Mouse (Mus musculus): ENCODE measurements at regions not wholly inside any gene's neighbourhood (a gene's known extent, or its start where the extent isn't known, plus 50 kb on each side); places are given as distances from the start of the nearest gene placed in this dataset.
A peak's percentile ranks its signal among the peaks of the same experiment; 100 is the strongest.
"Not testable (repeated sequence)": the region's sequence is repeated elsewhere in the genome, so short reads cannot be mapped to it uniquely, and the experiment has no call there.

DNA sequence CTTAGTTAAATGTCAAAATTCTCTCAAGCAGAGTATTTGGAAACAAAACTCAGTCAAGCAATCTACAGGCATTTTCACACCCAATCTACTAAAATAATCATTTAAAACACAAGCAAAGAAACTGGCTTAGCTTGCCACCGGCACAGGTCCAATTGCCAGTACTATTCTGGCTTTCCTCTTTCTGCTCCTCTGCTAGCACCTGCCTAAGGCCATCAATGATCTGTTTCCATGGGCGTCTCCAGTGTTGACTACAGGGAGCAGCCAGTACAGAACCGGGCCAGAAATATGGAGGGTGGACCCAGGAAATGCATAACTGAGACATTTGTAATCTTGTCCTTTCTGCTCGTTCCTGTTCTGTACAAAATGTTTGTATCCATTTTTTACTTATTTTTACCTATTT lies 96.4 kb upstream of the C6 start:
- no peak for DNase-seq

DNA sequence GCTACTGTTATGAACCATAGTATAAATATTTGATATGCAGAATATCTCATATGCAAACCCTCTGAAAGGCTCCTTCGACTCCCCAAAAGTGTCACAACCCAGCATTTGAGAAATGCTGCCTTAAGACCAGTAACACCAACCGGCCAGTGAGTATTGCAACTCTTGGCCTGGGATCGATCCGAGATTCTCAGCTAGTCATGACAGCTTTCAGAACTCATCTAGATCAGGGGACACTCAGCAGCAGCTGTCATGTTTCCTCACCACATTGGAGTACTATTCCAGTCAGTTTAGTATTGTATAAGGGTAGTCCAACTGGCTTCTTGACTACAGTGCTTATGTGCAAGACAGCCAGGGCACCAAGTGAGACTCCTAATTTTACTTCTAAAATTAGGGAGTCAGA lies 85.3 kb upstream of the C6 start:
- DNase-seq: no peak

DNA sequence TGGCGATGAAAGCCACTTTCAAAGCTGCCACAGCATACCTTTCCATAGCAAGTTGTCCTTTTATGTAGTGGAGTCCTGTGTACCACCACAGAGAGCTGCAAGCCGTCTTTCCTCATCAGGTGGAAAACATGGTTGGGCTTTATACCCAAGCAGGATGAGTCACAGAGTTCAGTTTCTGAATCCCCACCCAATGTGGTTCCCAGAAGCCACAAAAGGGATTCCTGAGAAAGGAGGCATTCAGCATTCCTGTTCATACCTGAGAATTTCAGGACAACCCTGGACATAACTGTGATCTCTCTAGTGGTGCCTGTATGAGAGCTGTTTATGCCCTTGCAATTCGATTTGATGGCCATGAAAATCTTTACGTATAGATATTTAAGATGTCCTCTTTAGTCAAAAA lies 84.1 kb upstream of the C6 start:
- DNase-seq: no peak

DNA sequence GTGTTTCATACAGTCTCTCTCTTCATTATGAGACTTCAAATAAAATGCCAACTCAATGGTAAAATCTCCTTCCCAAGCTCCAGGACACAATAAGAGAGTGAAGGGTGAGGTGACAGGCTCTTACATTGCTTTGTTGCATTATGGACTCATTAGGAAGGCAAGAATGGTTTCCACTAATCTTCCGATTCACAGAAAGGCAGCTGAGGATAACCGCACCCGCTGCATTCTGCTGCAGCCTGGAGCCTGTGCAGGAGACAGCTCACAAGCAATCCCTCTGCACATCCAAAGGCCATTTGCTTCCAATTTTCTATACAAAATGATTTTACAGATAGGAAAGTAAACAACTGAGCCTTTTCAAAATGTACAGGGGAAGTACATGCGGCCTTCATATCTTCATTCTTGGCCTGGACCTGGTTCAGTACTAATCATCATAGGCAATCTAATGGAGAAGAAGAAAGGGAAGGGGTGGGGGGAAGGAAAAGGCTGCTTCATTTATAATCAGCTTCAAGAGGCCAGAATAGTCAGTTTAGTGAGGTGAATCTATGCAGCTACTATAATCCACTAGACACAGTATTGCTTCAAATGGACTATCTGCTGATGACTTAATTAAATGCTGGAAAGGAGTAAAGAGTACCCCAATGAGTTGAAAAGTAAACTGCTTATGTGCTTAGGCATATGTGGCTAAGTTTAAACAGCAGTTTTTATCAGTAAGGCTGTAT lies 82.9 kb upstream of the C6 start:
- no peak for DNase-seq

DNA sequence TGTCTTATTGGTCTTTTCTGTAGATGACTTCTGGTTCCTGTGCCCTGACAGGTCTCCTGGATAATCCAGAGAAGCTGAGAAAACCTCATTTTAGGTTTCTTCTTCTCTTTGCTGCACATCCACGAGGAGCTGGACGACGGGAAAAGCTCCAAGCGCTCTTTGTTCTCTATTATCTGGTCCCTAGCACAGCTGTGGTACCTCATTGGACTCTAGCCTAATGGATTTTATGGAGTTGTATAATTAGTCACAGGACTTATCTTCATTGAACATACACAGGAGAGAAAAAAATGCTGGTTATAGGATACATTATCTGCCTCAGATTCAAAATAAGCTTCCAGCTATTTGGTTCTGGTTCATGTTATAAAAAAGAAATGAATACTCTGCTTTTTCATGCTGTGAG lies 78.3 kb upstream of the C6 start:
- no peak for DNase-seq

DNA sequence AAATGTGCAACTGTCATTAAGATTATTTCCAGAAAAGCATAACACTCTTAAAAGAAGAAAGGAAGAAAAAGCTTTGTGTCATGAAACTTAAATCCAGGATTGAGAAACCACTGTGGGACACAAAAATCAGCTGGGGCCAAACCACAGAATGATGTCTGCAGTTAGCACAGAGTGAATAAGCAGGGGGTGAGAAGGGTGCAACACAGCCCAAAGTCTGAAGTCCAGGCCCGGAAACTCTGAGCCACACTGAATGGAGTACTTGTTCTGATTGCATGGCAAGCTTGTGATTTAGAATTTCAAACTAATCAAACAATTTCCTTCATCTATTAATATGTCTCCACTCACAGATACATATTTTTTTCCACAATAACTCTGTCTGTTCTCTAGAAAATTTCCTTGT lies 73.3 kb upstream of the C6 start:
- peak in 1 of 2 experiments; percentile 3 for DNase-seq

DNA sequence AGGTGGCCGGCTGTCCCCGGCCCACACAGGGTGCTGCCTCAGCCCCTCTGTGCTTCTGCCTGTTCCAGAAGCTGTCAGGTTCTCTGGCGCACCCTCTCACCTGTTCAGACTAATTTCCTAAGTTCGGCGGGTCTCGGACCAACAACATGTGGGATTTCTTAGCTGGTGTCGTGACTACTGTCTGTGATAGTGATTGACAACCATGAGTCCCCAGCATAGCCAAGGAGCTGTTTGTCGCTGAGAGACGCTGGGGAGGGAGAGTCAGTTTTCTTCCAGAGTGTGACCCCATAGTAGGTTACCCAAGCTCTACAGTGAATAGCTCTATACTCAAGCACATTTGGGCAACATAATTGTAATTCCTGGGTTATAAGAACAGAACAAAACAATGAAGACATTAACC lies 54.1 kb upstream of the C6 start:
- DNase-seq: not testable (repeated sequence)
